Mouse (Mus musculus) gastrocnemius, adult 18-20 months (tissue): ENCODE measurements at regions not wholly inside any gene's neighbourhood (a gene's known extent, or its start where the extent isn't known, plus 50 kb on each side); places are given as distances from the start of the nearest gene placed in this dataset.

Source experiments
- DNase-seq: peaks from one replicate; pipeline ENCODE4 v3.0.0; 2021; ENCODE audit warnings: low spot score

- no peak for DNase-seq
Measured at GRCm38 (mm10) chr1:81912607-81913006, 320.3 kb upstream of the Gm9747 start.

- DNase-seq, result no peak
Measured at GRCm38 (mm10) chr1:81913561-81913964, 319.3 kb upstream of the Gm9747 start.

GRCm38 (mm10) chr1:81916840-81917239, 316.1 kb upstream of the Gm9747 start:
- no peak for DNase-seq

GRCm38 (mm10) chr1:81927721-81928120, 305.2 kb upstream of the Gm9747 start:
- peak; percentile 11 for DNase-seq

GRCm38 (mm10) chr1:81933064-81933463, 299.8 kb upstream of the Gm9747 start:
- no peak for DNase-seq

- no peak for DNase-seq
Measured at GRCm38 (mm10) chr1:81945236-81945635, 287.7 kb upstream of the Gm9747 start.

- no peak for DNase-seq
Measured at GRCm38 (mm10) chr1:81950140-81950550, 282.8 kb upstream of the Gm9747 start.

GRCm38 (mm10) chr1:81950853-81951252, 282.1 kb upstream of the Gm9747 start:
- no peak for DNase-seq

- no peak for DNase-seq
Measured at GRCm38 (mm10) chr1:81951493-81952011, 281.4 kb upstream of the Gm9747 start.

GRCm38 (mm10) chr1:81952095-81952494, 280.8 kb upstream of the Gm9747 start:
- DNase-seq, result no peak

GRCm38 (mm10) chr1:81954507-81954906, 278.4 kb upstream of the Gm9747 start:
- DNase-seq, result no peak

GRCm38 (mm10) chr1:81967062-81967461, 265.9 kb upstream of the Gm9747 start:
- DNase-seq, result no peak

GRCm38 (mm10) chr1:81967746-81968295, 265.1 kb upstream of the Gm9747 start:
- DNase-seq, result no peak

- no peak for DNase-seq
Measured at GRCm38 (mm10) chr1:81972575-81972974, 260.3 kb upstream of the Gm9747 start.

GRCm38 (mm10) chr1:81973481-81973880, 259.4 kb upstream of the Gm9747 start:
- DNase-seq, result peak; percentile 82

GRCm38 (mm10) chr1:82007943-82008342, 225.0 kb upstream of the Gm9747 start:
- DNase-seq, result no peak

- DNase-seq, result no peak
Measured at GRCm38 (mm10) chr1:82008805-82009204, 224.1 kb upstream of the Gm9747 start.

GRCm38 (mm10) chr1:82010995-82011394, 221.9 kb upstream of the Gm9747 start:
- no peak for DNase-seq

- peak; percentile 36 for DNase-seq
Measured at GRCm38 (mm10) chr1:82015341-82015740, 217.6 kb upstream of the Gm9747 start.

- no peak for DNase-seq
Measured at GRCm38 (mm10) chr1:82018701-82019404, 214.1 kb upstream of the Gm9747 start.

- peak; percentile 3 for DNase-seq
Measured at GRCm38 (mm10) chr1:82027761-82028160, 205.2 kb upstream of the Gm9747 start.

GRCm38 (mm10) chr1:82031130-82031529, 201.8 kb upstream of the Gm9747 start:
- no peak for DNase-seq

- DNase-seq, result no peak
Measured at GRCm38 (mm10) chr1:82032410-82032809, 200.5 kb upstream of the Gm9747 start.
